Mouse (Mus musculus) CD4-positive naive resting alpha-beta T cell, adult 76 days (primary cell): Measurements from ENCODE around the gene Tsc22d4. TPM values are rescaled to one million over a fixed set of nuclear protein-coding genes. Genes with fewer than 3 reads are reported as not detected.

Experiments
- total RNA-seq: library from RNA; stranded (reverse); gene quantifications from one replicate; pipeline ENCODE4 v1.2.4, GENCODE M21; 2023

Tsc22d4 gene
- total RNA-seq: 183 TPM

GRCm38 (mm10) chr5:137745214-137746171 is at the start of gene Tsc22d4:
Gene Tsc22d4, plus strand, starts transcription at chr5:137745730.

GRCm38 (mm10) chr5:137741023-137741931 is 4.3 kb upstream of the Tsc22d4 start, which contains the start of gene Nyap1:
Gene Nyap1, minus strand, starts transcription at chr5:137741607.

GRCm38 (mm10) chr5:137778635-137779034 is 33.1 kb downstream of the Tsc22d4 start, which contains the start of gene Ppp1r35:
Gene Ppp1r35, plus strand, starts transcription at chr5:137778849.

GRCm38 (mm10) chr5:137787151-137787928 is 41.8 kb downstream of the Tsc22d4 start, which contains the start of the genes Mepce and Zcwpw1:
Gene Mepce, minus strand, starts transcription at chr5:137787655.
Gene Zcwpw1, plus strand, starts transcription at chr5:137787798.

Other genes with a start within 250 kb of the Tsc22d4 start
- gene Pop7, start 243.2 kb upstream of the Tsc22d4 start, total RNA-seq: 27.2 TPM
- gene Gigyf1, start 227.2 kb upstream of the Tsc22d4 start, total RNA-seq: 93.3 TPM
- not detected for gene Epo, start 212.5 kb upstream of the Tsc22d4 start, total RNA-seq
- gene Gnb2, start 212.2 kb upstream of the Tsc22d4 start, total RNA-seq: 259 TPM
- gene Actl6b, start 192.2 kb upstream of the Tsc22d4 start, total RNA-seq: not detected
- gene Tfr2, start 175.9 kb upstream of the Tsc22d4 start, total RNA-seq: 0.59 TPM
- 28.5 TPM for gene Mospd3, start 144.7 kb upstream of the Tsc22d4 start, total RNA-seq
- 1.2 TPM for gene Pcolce, start 131.9 kb upstream of the Tsc22d4 start, total RNA-seq
- gene Fbxo24, start 116.7 kb upstream of the Tsc22d4 start, total RNA-seq: not detected
- gene Lrch4, start 116.6 kb upstream of the Tsc22d4 start, total RNA-seq: 185 TPM
- 55.1 TPM for gene Gm20605, start 116.6 kb upstream of the Tsc22d4 start, total RNA-seq
- 81.4 TPM for gene Sap25, start 104.4 kb upstream of the Tsc22d4 start, total RNA-seq
- gene Irs3, start 100.0 kb upstream of the Tsc22d4 start, total RNA-seq: not detected
- gene Agfg2, start 61.0 kb upstream of the Tsc22d4 start, total RNA-seq: 23.5 TPM
- 2.0 TPM for gene Nyap1, start 4.1 kb upstream of the Tsc22d4 start, total RNA-seq
- 18.2 TPM for gene Ppp1r35, start 33.1 kb downstream of the Tsc22d4 start, total RNA-seq
- gene Mepce, start 41.9 kb downstream of the Tsc22d4 start, total RNA-seq: 212 TPM
- gene Zcwpw1, start 42.1 kb downstream of the Tsc22d4 start, total RNA-seq: 14.8 TPM
- 6.1 TPM for gene Pilra, start 90.6 kb downstream of the Tsc22d4 start, total RNA-seq
- gene Pilrb1, start 112.4 kb downstream of the Tsc22d4 start, total RNA-seq: 4.0 TPM
- 3.1 TPM for gene Pilrb2, start 126.1 kb downstream of the Tsc22d4 start, total RNA-seq
- not detected for gene Cyp3a13, start 175.9 kb downstream of the Tsc22d4 start, total RNA-seq
- gene Gjc3, start 217.4 kb downstream of the Tsc22d4 start, total RNA-seq: not detected
- not detected for gene Azgp1, start 235.8 kb downstream of the Tsc22d4 start, total RNA-seq